Mouse (Mus musculus) embryonic facial prominence, embryonic 10.5 days (tissue): ENCODE measurements around the gene Mdfi. TPM values are rescaled to one million over a fixed set of nuclear protein-coding genes. Genes with fewer than 3 reads are reported as not detected.
A peak's percentile ranks its signal among the peaks of the same experiment; 100 is the strongest.

Experiments
- DNase-seq: peaks from one replicate; pipeline ENCODE4 v3.0.0-alpha.2; 2017; ENCODE audit warnings: low spot score
- H3K27ac ChIP-seq: fragments of 300-500 bp; sonication (generic); replicated peaks from 2 replicates; pipeline ENCODE4 v1.5.1; 2016; ENCODE audit warnings: mild to moderate bottlenecking
- H3K27me3 ChIP-seq: fragments of 300-500 bp; sonication (generic); replicated peaks from 2 replicates; pipeline ENCODE4 v1.6.1; 2016; ENCODE audit warnings: low read depth, mild to moderate bottlenecking; ENCODE audit not compliant: poor library complexity, severe bottlenecking
- H3K36me3 ChIP-seq: fragments of 300-500 bp; sonication (generic); replicated peaks from 2 replicates; pipeline ENCODE4 v1.6.1; 2016; ENCODE audit warnings: mild to moderate bottlenecking, moderate library complexity
- H3K4me1 ChIP-seq: fragments of 300-500 bp; sonication (generic); 2 replicates; pipeline ENCODE4 v1.6.1; 2016
- H3K4me3 ChIP-seq: fragments of 300-500 bp; sonication (generic); 2 replicates; pipeline ENCODE4 v1.5.1; 2016; ENCODE audit warnings: mild to moderate bottlenecking, moderate library complexity
- H3K9me3 ChIP-seq: fragments of 300-500 bp; sonication (generic); 2 replicates; pipeline ENCODE4 v1.6.1; 2016; ENCODE audit warnings: mild to moderate bottlenecking
- WGBS: fragments of 180-500 bp; shearing (Covaris S2); methylation state at CpG from one replicate; pipeline ENCODE4 v1.1.7; 2016; 5-methylcytosine and 5-hydroxymethylcytosine counted together
- polyA plus RNA-seq: library from polyadenylated mRNA; unstranded; fragments of >200 nt; fragmentation: Nextera tagmentation; extraction: Ambion mirVana; gene quantifications from 2 replicates; pipeline ENCODE4 v1.2.1, GENCODE M21; 2016

Mdfi gene
- polyA plus RNA-seq, 1 experiment from 2014 or later: 25.1 TPM

- Histone ChIP-seq H3K27ac (peak overlapping the region; percentile 80), H3K27me3 (no peaks in the 10 kb centered on the region), H3K4me3 (0 out of 2 replicates have a peak overlapping the region, but pooled peaks have one; percentile 2), H3K9me3 (no peaks in the 10 kb centered on the region), H3K4me1 (peaks cover 62% of the 10 kb centered on the region), H3K36me3 (peaks cover 54% of the 10 kb centered on the region)
- DNase-seq: peak; percentile 67
- 14% methylated on average over 6 of the region's 6 CpGs for WGBS
Observed at GRCm38 (mm10) chr17:47814496-47814895, 20.0 kb downstream of the Mdfi start.

DNA sequence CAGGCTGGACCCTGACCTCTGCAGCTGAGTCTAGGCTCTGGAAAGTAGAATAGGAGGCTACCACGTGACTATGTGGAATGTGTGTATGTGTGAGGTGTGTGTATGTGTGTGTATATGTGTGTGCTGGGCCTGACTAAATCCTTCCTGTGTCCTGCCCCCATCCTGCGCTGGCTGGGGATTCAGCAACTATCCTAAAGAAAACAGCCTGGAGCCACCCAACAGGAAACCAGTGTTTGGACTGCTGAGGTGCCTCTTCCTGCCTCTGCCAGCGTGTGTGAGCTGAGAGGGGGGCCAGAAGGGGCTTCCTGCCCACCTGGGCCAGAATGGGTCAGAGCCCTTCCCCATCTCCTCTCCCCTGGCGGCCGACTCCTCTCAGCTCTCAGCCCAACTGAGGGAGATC lies 20.9 kb downstream of the Mdfi start:
- DNase-seq: peak; percentile 78
- Histone ChIP-seq H3K9me3 (no peaks in the 10 kb centered on the region), H3K27ac (peak overlapping the region; percentile 80), H3K36me3 (peaks cover 46% of the 10 kb centered on the region), H3K4me3 (no peak overlapping the region), H3K27me3 (no peaks in the 10 kb centered on the region), H3K4me1 (peaks cover 64% of the 10 kb centered on the region)
- 27% methylated on average over 5 of the region's 5 CpGs for WGBS

GRCm38 (mm10) chr17:47812200-47812599 lies 22.3 kb downstream of the Mdfi start:
- H3K4me3 ChIP-seq: no peak overlapping the region
- WGBS: 86% methylated on average over 6 of the region's 6 CpGs
- peaks cover 31% of the 10 kb centered on the region for H3K36me3 ChIP-seq
- H3K9me3 ChIP-seq: no peaks in the 10 kb centered on the region
- H3K27ac ChIP-seq: peak overlapping the region; percentile 80
- DNase-seq: no peak
- peaks cover 64% of the 10 kb centered on the region for H3K4me1 ChIP-seq
- no peaks in the 10 kb centered on the region for H3K27me3 ChIP-seq

GRCm38 (mm10) chr17:47811265-47811800 lies 23.2 kb downstream of the Mdfi start:
- H3K27ac ChIP-seq: peak overlapping the region; percentile 80
- H3K27me3 ChIP-seq: no peaks in the 10 kb centered on the region
- H3K36me3 ChIP-seq: peaks cover 25% of the 10 kb centered on the region
- no peak for DNase-seq
- WGBS: 63% methylated on average over 15 of the region's 15 CpGs
- H3K4me1 ChIP-seq: peaks cover 63% of the 10 kb centered on the region
- H3K9me3 ChIP-seq: no peaks in the 10 kb centered on the region
- H3K4me3 ChIP-seq: no peak overlapping the region

GRCm38 (mm10) chr17:47806230-47806629 lies 28.3 kb downstream of the Mdfi start:
- WGBS: 58% methylated on average over 9 of the region's 9 CpGs
- Histone ChIP-seq H3K4me3 (no peak overlapping the region), H3K4me1 (peaks cover 50% of the 10 kb centered on the region), H3K36me3 (no peaks in the 10 kb centered on the region), H3K9me3 (no peaks in the 10 kb centered on the region), H3K27ac (0 out of 2 replicates have a peak overlapping the region, but pooled peaks have one; percentile 20), H3K27me3 (peaks cover 6% of the 10 kb centered on the region)
- no peak for DNase-seq

- WGBS: 31% methylated on average over 13 of the region's 13 CpGs
- Histone ChIP-seq H3K27me3 (peaks cover 6% of the 10 kb centered on the region), H3K36me3 (no peaks in the 10 kb centered on the region), H3K4me3 (no peak overlapping the region), H3K9me3 (no peaks in the 10 kb centered on the region), H3K27ac (peak overlapping the region; percentile 75), H3K4me1 (peaks cover 52% of the 10 kb centered on the region)
- DNase-seq: peak; percentile 66
Observed at GRCm38 (mm10) chr17:47805047-47805835, 29.2 kb downstream of the Mdfi start.

DNA sequence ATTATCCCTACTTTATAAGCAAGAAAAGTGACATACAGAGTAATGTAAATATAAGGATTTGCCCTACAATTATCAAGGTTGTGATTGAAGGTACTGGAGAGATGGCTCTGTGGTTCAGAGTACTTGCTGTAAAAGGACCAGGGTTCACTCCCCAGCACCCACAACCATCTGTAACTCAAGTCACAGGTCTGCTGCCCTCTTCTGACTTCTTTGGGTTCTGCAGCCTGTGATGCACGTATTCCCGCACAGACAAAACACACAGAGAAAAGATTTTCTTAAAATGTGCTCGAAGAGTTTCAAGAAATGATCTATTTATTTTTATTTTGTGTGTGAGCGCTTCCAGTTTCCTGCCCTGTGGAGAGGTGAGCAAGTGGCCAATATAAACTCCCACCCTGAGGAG lies 30.8 kb downstream of the Mdfi start:
- DNase-seq: no peak
- peaks cover 6% of the 10 kb centered on the region for H3K27me3 ChIP-seq
- 91% methylated on average over 4 of the region's 4 CpGs for WGBS
- H3K27ac ChIP-seq: no peak overlapping the region
- H3K36me3 ChIP-seq: no peaks in the 10 kb centered on the region
- peaks cover 55% of the 10 kb centered on the region for H3K4me1 ChIP-seq
- no peaks in the 10 kb centered on the region for H3K9me3 ChIP-seq
- H3K4me3 ChIP-seq: no peak overlapping the region

DNA sequence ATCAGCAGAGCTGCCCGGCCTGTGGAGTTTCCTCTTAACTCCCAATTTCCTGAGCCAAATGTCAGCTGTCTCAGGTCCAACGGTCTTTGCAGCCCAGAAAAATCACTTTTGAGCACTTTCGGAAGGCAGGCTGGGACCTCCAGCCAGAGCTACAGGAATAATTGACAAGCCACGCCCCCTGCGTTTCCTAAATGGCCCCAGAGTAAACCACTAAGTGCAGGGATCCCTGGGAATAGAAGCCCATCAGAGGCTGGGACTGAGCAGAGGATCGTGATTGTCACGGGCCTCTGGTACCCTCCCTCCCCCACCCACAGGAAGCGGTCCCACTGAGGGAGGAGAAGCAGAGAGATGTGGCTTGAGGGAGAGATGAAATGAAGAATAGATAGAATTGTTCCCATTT lies 31.7 kb downstream of the Mdfi start:
- Histone ChIP-seq H3K36me3 (no peaks in the 10 kb centered on the region), H3K27ac (peak overlapping the region; percentile 75), H3K4me3 (0 out of 2 replicates have a peak overlapping the region, but pooled peaks have one; percentile 18), H3K9me3 (no peaks in the 10 kb centered on the region), H3K4me1 (peaks cover 58% of the 10 kb centered on the region), H3K27me3 (peaks cover 6% of the 10 kb centered on the region)
- DNase-seq: peak; percentile 66
- WGBS: 9% methylated on average over 8 of the region's 8 CpGs

- 79% methylated on average over 9 of the region's 9 CpGs for WGBS
- peak overlapping the region; percentile 30; the same call in 1 of the 2 replicates for H3K27ac ChIP-seq
- H3K4me1 ChIP-seq: peaks cover 82% of the 10 kb centered on the region
Observed at GRCm38 (mm10) chr17:47797383-47797782, 37.1 kb downstream of the Mdfi start.

DNA sequence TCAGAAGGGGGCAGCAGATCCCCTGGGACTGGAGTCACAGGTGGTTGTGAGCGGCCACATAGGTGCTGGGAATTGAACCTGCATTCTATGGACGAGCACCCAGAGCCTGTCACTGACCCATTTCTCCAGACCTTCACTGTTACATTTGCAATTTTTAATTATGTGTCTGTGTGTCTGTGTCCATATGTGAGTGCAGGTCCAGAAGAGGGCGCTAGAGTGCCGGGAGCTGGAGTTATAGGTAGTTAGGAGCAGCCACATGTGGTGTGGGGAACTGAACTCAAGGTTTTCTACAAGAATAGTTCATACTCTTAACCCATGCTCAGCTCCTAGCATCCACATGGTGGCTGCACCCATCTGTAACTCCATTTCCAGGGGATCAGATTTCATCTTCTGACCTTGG lies 37.5 kb downstream of the Mdfi start:
- H3K36me3 ChIP-seq: no peaks in the 10 kb centered on the region
- no peak for DNase-seq
- H3K27me3 ChIP-seq: peaks cover 6% of the 10 kb centered on the region
- no peaks in the 10 kb centered on the region for H3K9me3 ChIP-seq
- no peak overlapping the region for H3K27ac ChIP-seq
- peaks cover 82% of the 10 kb centered on the region for H3K4me1 ChIP-seq
- 69% methylated on average over 4 of the region's 4 CpGs for WGBS
- no peak overlapping the region for H3K4me3 ChIP-seq

More at GRCm38 (mm10) chr17:47797383-47797782, 37.1 kb downstream of the Mdfi start:
- Histone ChIP-seq H3K27me3 (peaks cover 6% of the 10 kb centered on the region), H3K4me3 (no peak overlapping the region), H3K36me3 (no peaks in the 10 kb centered on the region), H3K9me3 (no peaks in the 10 kb centered on the region)
- DNase-seq: no peak

- Histone ChIP-seq H3K4me1 (peaks cover 83% of the 10 kb centered on the region), H3K27ac (peak overlapping the region; percentile 14), H3K4me3 (no peak overlapping the region), H3K27me3 (peaks cover 6% of the 10 kb centered on the region), H3K9me3 (no peaks in the 10 kb centered on the region), H3K36me3 (no peaks in the 10 kb centered on the region)
- peak; percentile 47 for DNase-seq
- 48% methylated on average over 16 of the region's 16 CpGs for WGBS
Observed at GRCm38 (mm10) chr17:47796156-47796816, 38.2 kb downstream of the Mdfi start.

DNA sequence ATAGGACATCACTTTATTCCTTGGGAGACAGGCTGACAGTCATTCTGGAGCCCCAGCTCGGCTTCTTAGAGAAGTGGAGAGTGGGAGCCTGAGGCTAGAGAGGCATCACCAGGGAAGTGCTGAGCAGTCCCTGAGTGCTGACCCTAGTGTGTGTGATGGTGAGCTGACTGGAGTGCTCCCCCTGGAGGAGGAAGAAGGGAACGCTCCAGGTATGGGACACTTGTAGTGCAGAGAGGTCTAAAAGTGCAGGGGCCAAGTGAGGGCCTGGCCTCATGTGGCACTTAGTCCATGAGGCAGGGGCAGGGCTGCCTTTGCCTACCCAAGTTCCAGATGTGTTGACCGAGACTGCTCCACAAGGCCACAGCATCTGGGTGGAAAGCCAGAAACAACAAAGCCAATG lies 39.0 kb downstream of the Mdfi start:
- H3K9me3 ChIP-seq: no peaks in the 10 kb centered on the region
- H3K27ac ChIP-seq: peak overlapping the region; percentile 14
- peak; percentile 77 for DNase-seq
- H3K27me3 ChIP-seq: peaks cover 13% of the 10 kb centered on the region; the same call in 1 of the 2 replicates
- no peaks in the 10 kb centered on the region for H3K36me3 ChIP-seq
- H3K4me1 ChIP-seq: peaks cover 81% of the 10 kb centered on the region
- 29% methylated on average over 3 of the region's 3 CpGs for WGBS
- H3K4me3 ChIP-seq: no peak overlapping the region
